Mouse (Mus musculus) spleen, adult 10 weeks (tissue): Measurements from ENCODE around the gene Ankrd37. TPM values are rescaled to one million over a fixed set of nuclear protein-coding genes. Genes with fewer than 3 reads are reported as not detected.

Experiments used
- polyA plus RNA-seq: library from polyadenylated mRNA; stranded (reverse); fragments of 350-450 nt; fragmentation: Illumina TruSeq; extraction: RNeasy Lipid Tissue Mini Kit (QIAGEN cat#74804); gene quantifications from one replicate; pipeline ENCODE4 v1.2.3, GENCODE M21; 2015; ENCODE audit warnings: low replicate concordance; ENCODE audit not compliant: insufficient read depth

Gene Ankrd37
- polyA plus RNA-seq, result 21.4 TPM

DNA sequence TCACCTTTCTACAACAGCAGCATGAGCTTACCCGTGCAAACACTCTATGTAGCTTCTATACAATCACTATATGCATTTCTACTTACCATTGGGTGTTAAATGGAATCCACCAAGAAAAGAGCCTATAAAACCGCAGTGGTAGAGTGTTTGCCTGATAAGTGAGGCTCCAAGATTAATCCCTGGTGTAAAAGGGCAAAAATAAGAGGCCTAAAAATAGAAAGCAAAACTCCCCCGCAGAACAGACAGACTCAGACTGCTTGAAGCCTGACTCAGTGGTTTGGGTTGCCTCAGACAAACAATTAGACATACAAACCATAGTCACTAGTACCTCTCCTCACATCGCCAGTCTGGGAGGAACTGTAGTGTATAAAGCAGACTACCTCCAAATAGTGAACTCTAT is at the start of gene Ankrd37:
Gene Ankrd37, minus strand, starts transcription at position 112 of the 400 bp plus-strand sequence.

DNA sequence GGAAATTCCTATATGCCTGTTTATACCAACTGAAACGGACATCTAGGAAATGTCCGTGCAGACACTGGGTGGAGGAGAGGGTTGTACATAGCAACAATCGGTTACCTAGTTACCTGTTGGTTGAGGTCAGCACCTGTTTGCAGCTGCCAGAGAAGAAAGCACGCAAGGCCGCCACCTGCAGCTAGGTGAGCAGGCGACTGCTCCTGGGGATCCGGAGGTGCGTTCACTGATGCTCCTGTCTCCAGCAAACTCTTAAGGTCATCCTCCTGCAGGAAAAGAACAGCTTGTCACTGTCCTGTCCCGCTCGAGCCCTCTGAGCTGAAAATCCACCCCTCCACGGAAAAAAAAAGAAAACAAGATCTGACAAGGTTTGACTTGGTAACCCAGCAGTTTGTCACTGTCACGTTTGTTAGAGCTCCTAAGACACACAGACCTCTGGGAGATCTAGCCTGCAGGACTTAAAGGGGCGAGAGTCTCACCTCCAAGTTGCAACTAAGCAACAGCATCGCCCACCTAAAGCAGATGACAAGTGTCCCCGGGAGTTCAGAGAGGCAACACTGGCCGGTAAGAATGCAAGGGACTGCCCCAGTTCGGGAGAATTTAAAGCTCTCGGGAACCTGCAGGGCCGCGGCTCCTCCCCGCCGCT is 6.2 kb downstream of the Ankrd37 start, which contains the start of gene Lrp2bp:
Gene Lrp2bp, plus strand, starts transcription at position 166 of the 646 bp plus-strand sequence.

DNA sequence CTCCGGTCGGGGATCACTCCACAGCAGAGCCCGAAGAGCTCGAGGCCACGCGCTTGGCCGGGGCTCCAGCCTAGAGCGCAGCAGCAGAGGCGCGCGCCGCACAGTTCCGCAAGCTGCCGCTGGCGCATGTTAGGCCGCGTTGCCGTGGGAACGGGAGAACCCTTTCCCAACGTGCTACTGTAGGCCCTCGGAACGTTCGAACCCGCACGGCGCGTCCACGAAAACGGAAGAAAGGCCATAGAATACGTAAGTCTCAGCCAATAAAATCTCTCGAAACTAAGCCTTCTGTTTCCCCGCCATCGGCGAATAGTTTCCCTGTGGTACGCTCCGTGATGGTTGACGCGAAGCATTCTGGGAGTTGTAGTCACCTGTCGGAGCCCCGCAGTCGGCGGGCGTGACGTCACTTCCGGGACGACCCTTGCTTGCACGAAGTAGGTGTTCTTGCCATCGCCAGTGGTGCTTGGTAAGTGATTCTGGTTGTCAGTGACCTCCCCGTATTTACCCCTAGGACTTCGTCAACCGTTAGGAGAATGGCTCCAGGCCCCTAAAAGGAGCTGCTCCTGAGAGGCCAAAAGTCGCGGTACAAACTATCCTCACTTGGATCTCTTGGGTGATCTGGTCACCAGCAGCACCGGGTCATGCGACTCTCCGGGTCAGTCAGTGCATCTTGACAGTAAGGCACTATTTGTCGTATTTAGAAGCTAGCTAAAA is 30.2 kb downstream of the Ankrd37 start, which contains the start of the genes 1700029J07Rik and Ufsp2:
Gene 1700029J07Rik, minus strand, starts transcription at position 127 of the 711 bp plus-strand sequence.
Gene Ufsp2, plus strand, starts transcription at position 403 of the 711 bp plus-strand sequence.

Other genes starting within 250 kb of the Ankrd37 start
- 9.4 TPM for gene Pdlim3, start 120.2 kb downstream of the Ankrd37 start, polyA plus RNA-seq
- not detected for gene Ccdc110, start 71.1 kb downstream of the Ankrd37 start, polyA plus RNA-seq
- gene 1700029J07Rik, start 30.5 kb downstream of the Ankrd37 start, polyA plus RNA-seq, result 11.9 TPM
- 51.8 TPM for gene Ufsp2, start 30.2 kb downstream of the Ankrd37 start, polyA plus RNA-seq
- 0.17 TPM for gene Lrp2bp, start 6.4 kb downstream of the Ankrd37 start, polyA plus RNA-seq
- gene Cfap97, start 146.1 kb upstream of the Ankrd37 start, polyA plus RNA-seq, result 28.4 TPM
- 37.8 TPM for gene Snx25, start 146.5 kb upstream of the Ankrd37 start, polyA plus RNA-seq
- 76.0 TPM for gene Slc25a4, start 205.6 kb upstream of the Ankrd37 start, polyA plus RNA-seq